Mouse (Mus musculus) intestine, postnatal 0 days (tissue): ENCODE data around the gene Trub2. TPM values are rescaled to one million over a fixed set of nuclear protein-coding genes. Genes with fewer than 3 reads are reported as not detected.

Experiments used
- ATAC-seq: fragments of 200-750 bp; cut with Nextera tagmentation; 2 replicates; pipeline ENCODE4 v1.8.0; 2017; ENCODE audit warnings: mild to moderate bottlenecking, moderate TSS enrichment, moderate library complexity
- H3K27ac ChIP-seq: fragments of 300-500 bp; sonication (generic); 2 replicates; pipeline ENCODE4 v1.5.1; 2014; ENCODE audit warnings: mild to moderate bottlenecking, low read depth, low read length, moderate library complexity
- H3K27me3 ChIP-seq: fragments of 300-500 bp; sonication (generic); replicated peaks from 2 replicates; pipeline ENCODE4 v1.6.1; 2014; ENCODE audit warnings: low read length, mixed read lengths; ENCODE audit not compliant: control insufficient read depth, insufficient read depth
- H3K36me3 ChIP-seq: fragments of 300-500 bp; sonication (generic); 2 replicates; pipeline ENCODE4 v1.6.1; 2014; ENCODE audit warnings: mild to moderate bottlenecking, moderate library complexity; ENCODE audit not compliant: control insufficient read depth, insufficient read depth
- H3K4me1 ChIP-seq: fragments of 300-500 bp; sonication (generic); replicated peaks from 2 replicates; pipeline ENCODE4 v1.6.1; 2014; ENCODE audit warnings: antibody characterized with exemption, low read length, mixed read lengths; ENCODE audit not compliant: control insufficient read depth, insufficient read depth
- H3K4me2 ChIP-seq: fragments of 300-500 bp; sonication (generic); replicated peaks from 2 replicates; pipeline ENCODE4 v1.6.1; 2014; ENCODE audit warnings: low read depth, mild to moderate bottlenecking, moderate library complexity
- H3K4me3 ChIP-seq: fragments of 300-500 bp; sonication (generic); 2 replicates; pipeline ENCODE4 v1.5.1; 2014; ENCODE audit warnings: low read depth, low read length
- H3K9ac ChIP-seq: fragments of 300-500 bp; sonication (generic); 2 replicates; pipeline ENCODE4 v1.6.1; 2014; ENCODE audit warnings: mild to moderate bottlenecking, low read depth, low read length
- H3K9me3 ChIP-seq: fragments of 300-500 bp; sonication (generic); 2 replicates; pipeline ENCODE4 v1.6.1; 2016; ENCODE audit warnings: mixed run types; ENCODE audit not compliant: control insufficient read depth
- CTCF ChIP-seq: sonication (generic); IDR thresholded peaks from 2 replicates; pipeline ENCODE4 v1.5.1; 2016; ENCODE audit warnings: low read depth, mild to moderate bottlenecking, control low read depth, antibody characterized with exemption, moderate library complexity
- WGBS: fragments of 180-500 bp; shearing (Covaris S2); extraction: QIAGEN DNeasy Blood & Tissue Kit; methylation state at CpG from one replicate; pipeline ENCODE4 v1.1.7; 2014; 5-methylcytosine and 5-hydroxymethylcytosine counted together
- polyA plus RNA-seq: library from polyadenylated mRNA; unstranded; fragments of >200 nt; fragmentation: Nextera tagmentation; extraction: Ambion mirVana; gene quantifications from 2 replicates; pipeline ENCODE4 v1.2.1, GENCODE M21; 2015

Gene Trub2
- polyA plus RNA-seq, 1 experiment from 2014 or later: 23.5 TPM

DNA sequence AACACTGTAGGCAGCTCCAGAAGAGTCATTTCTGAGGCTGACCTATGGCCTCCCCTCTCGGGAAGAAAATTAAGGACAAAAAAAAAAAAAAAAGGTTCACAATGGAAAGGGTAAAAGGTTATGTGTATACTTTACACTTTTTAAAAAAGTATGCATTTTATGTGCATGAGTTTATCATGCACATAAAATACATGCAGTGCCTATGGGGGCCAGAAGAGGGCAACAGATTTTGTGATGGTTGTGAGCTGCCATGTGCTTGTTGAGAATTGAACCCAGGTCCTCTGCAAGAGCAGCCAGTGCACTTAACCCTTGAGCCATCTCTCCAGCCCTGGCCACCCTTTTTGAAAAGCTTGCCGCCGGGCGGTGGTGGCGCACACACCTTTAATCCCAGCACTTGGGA is 40.5 kb downstream of the Trub2 start:
- no peak for ATAC-seq
- H3K36me3 ChIP-seq: no peaks in the 10 kb centered on the region
- H3K4me1 ChIP-seq: no peaks in the 10 kb centered on the region
- 0 out of 2 replicates have a peak, but pooled peaks cover 20% of the 10 kb centered on the region for H3K27me3 ChIP-seq
- 81% methylated on average over 5 of the region's 5 CpGs for WGBS
- H3K4me2 ChIP-seq: peak overlapping the region; percentile 50; the same call in 1 of the 2 replicates
- TF ChIP-seq CTCF: peak; percentile 57
- no peak overlapping the region for H3K9ac ChIP-seq
- no peaks in the 10 kb centered on the region for H3K9me3 ChIP-seq
- H3K27ac ChIP-seq: no peak overlapping the region
- no peak overlapping the region for H3K4me3 ChIP-seq

DNA sequence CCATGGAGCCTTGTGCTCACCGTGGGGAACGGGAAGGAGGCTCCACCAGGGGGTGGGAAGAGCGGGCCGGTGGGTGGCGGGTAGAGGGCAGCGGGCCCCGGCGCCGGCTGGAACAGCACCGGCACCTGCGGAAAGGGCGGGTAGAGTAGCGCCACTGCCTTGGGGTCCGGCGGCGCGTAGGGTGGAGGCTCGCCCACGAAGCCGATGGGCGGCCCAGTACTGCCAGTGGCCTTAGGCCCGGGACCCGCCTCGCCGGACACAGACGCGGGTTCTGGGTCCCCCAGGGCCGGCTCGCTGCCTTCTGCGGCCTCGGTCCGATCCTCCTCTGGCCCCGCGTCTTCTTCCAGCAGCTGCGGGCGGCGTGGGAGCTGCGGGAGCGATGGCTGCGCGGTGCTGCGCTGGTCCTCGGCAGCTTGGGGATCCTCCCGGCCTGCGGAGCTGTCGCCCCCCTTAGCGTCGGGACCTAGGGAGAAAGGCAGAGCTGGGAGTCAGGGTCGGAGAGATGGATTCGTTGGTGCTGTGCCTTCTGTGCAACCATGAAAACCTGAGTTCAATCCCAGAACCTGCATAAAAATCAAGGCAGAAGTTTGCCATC is 41.0 kb downstream of the Trub2 start:
- TF ChIP-seq CTCF: no peak
- Histone ChIP-seq H3K9me3 (no peaks in the 10 kb centered on the region), H3K27me3 (0 out of 2 replicates have a peak, but pooled peaks cover 14% of the 10 kb centered on the region), H3K9ac (no peak overlapping the region), H3K4me2 (peak overlapping the region; percentile 50), H3K4me3 (no peak overlapping the region), H3K36me3 (no peaks in the 10 kb centered on the region), H3K4me1 (no peaks in the 10 kb centered on the region), H3K27ac (no peak overlapping the region)
- WGBS: 32% methylated on average over 50 of the region's 50 CpGs
- ATAC-seq: no peak

DNA sequence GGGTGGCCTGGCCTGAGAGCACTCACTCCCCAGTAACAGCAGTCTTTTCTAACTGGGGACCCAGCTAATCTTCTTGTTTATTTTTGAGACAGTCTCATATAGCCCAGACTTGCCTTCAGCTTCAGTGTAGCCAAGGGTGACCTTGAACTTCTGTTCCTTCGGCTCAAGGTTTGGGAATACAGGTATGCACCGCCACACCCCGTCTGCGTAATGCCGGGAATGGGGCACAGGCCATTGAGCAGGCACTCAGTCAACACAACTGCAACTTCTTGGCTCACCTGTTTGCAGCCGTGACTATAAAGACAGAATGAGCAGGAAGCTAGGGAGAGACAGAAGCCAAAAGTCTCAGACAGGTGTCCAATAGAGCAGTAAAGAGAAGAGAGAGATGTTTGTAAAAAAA is 44.0 kb downstream of the Trub2 start:
- 52% methylated on average over 6 of the region's 6 CpGs for WGBS

DNA sequence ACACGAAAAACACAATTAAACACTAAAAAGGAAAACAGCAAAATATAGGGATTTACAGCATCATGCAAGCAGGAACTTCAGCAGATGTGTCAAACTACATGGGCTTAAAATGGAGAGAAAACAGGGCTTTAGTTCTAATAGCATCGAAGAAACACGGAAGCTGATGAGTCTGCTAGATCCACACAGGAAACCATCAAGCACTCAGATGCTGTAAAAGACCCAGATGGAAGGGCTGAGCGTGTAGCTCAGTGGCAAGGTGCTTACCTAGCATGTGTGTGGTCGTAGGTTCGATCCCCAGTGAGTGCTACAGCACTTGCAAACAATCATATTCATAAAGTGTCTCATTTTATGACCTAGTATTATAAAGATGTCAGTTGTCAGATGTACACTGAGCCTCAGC is 47.1 kb downstream of the Trub2 start:
- ATAC-seq: no peak
- H3K27me3 ChIP-seq: no peaks in the 10 kb centered on the region
- WGBS: 82% methylated on average over 6 of the region's 6 CpGs
- no peak overlapping the region for H3K9ac ChIP-seq
- H3K36me3 ChIP-seq: peaks cover 23% of the 10 kb centered on the region
- H3K4me2 ChIP-seq: no peak overlapping the region
- H3K4me1 ChIP-seq: no peaks in the 10 kb centered on the region
- H3K27ac ChIP-seq: no peak overlapping the region
- TF ChIP-seq CTCF: no peak
- no peaks in the 10 kb centered on the region for H3K9me3 ChIP-seq
- no peak overlapping the region for H3K4me3 ChIP-seq

More for the DNA sequence above, 44.0 kb downstream of the Trub2 start:
- no peak overlapping the region for H3K27ac ChIP-seq
- H3K27me3 ChIP-seq: 0 out of 2 replicates have a peak, but pooled peaks cover 12% of the 10 kb centered on the region
- no peak overlapping the region for H3K4me2 ChIP-seq
- H3K4me3 ChIP-seq: no peak overlapping the region
- TF ChIP-seq CTCF: no peak
- ATAC-seq: peak; percentile 30; the same call in 1 of the 2 replicates
- H3K4me1 ChIP-seq: no peaks in the 10 kb centered on the region
- no peak overlapping the region for H3K9ac ChIP-seq
- H3K9me3 ChIP-seq: no peaks in the 10 kb centered on the region
- H3K36me3 ChIP-seq: no peaks in the 10 kb centered on the region

DNA sequence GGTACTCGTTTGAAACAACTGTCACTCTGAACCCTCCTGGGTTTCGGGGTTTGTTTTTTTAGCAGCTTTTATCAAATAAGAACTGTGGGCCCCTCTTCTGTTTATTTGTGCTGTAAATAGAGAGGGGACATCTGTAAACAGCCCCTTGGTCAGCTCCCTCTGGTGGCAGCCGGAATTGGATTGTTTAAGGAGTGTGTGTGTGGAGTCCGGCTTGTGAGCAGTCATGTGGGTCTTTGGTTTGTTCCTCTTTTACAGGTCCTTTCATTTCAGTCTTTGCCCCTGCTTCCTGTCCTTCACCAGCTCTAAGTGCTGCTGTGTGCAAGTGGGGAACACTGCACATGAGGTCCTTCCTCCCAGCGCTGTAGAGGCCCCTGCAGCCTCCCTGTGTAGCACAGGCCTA is 48.9 kb downstream of the Trub2 start:
- Histone ChIP-seq H3K9ac (no peak overlapping the region), H3K9me3 (no peaks in the 10 kb centered on the region), H3K4me2 (no peak overlapping the region), H3K4me3 (no peak overlapping the region), H3K4me1 (no peaks in the 10 kb centered on the region), H3K27me3 (no peaks in the 10 kb centered on the region), H3K36me3 (peaks cover 41% of the 10 kb centered on the region), H3K27ac (no peak overlapping the region)
- peak; percentile 30; the same call in 1 of the 2 replicates for TF ChIP-seq CTCF
- ATAC-seq: no peak
- WGBS: 69% methylated on average over 5 of the region's 5 CpGs

DNA sequence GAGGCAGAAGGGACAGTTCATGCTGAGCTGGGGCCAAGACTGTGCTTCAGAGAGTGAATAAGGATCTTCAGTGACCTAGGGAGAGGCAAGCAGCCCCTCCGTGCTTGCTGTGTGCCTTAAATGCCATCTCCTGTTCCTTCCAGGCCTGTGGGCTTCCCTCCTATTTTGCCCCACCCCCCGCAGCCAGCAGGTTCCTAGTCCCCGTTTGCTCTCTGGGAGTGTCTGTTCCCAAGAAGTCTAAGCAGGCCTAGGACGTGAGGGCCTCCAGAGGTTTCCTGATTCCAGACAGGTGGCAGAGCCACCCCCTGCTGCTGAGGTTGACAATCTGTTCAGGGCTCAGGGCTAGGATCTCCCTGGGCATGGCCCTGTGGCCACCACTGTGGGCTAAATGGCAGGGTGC is 49.5 kb downstream of the Trub2 start:
- 54% methylated on average over 4 of the region's 4 CpGs for WGBS
- TF ChIP-seq CTCF: no peak
- Histone ChIP-seq H3K4me2 (no peak overlapping the region), H3K9ac (no peak overlapping the region), H3K9me3 (no peaks in the 10 kb centered on the region), H3K27me3 (no peaks in the 10 kb centered on the region), H3K4me3 (no peak overlapping the region), H3K4me1 (no peaks in the 10 kb centered on the region), H3K36me3 (peaks cover 46% of the 10 kb centered on the region), H3K27ac (no peak overlapping the region)
- no peak for ATAC-seq
